14 mouse cellular contexts compared by ENCODE assay signal in the genomic region with DNA sequence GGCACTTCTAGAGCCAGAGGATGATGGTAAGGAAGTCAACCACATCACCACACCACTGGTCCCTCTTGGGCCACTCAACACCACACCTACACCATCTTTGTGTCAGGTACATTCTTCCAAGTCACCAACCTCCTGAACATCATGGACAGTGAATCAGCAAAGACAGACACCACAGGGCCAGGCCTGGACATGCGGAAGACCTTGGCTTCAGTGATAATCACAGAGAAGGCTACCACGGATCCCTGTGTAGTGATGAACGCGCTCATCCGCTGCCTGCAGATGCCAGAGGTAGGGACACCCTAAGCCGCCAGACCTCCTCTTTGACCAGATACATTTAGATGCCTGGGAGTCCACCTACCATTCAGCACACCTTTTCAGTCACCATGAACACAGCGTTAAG. TPM values are rescaled to one million over a fixed set of nuclear protein-coding genes. Genes with fewer than 3 reads are reported as not detected.
A peak's percentile ranks its signal among the peaks of the same experiment; 100 is the strongest.
DNase-seq lines count a peak whose midpoint lies in the region; ATAC-seq and TF ChIP-seq lines count a peak whose summit lies in the region.
"Had no signal": no experiment of that assay in that cellular context is flagged by ENCODE, and none has a peak within 500 bp of the region (broad histone marks: within the 10 kb centered on the region; RNA-seq: fewer than 3 reads in every experiment).

No protein-coding gene starts in this region.

- no peaks in the 10 kb centered on the region for H3K36me3 ChIP-seq in liver, postnatal 0 days (replicated peaks; ENCODE audit: insufficient read depth, low read length)
- H3K36me3 ChIP-seq in liver, embryonic 12.5 days: no peaks in the 10 kb centered on the region
- no peaks in the 10 kb centered on the region; the same call in 1 of the 2 replicates for H3K36me3 ChIP-seq in testis, adult 2 months (ENCODE audit: control insufficient read depth, insufficient read depth, low read length)
- no peaks in the 10 kb centered on the region for H3K36me3 ChIP-seq in liver, embryonic 11.5 days (ENCODE audit: control insufficient read depth, insufficient read depth, low read length)
- H3K36me3 ChIP-seq: limb, embryonic 15.5 days had no signal

- TF ChIP-seq POLR2A in testis, adult 2 months (IDR thresholded peaks at IDR 0.05; ENCODE audit: control insufficient read depth, low read depth, low read length): no peak

- no peak overlapping the region for H3K9ac ChIP-seq in liver, postnatal 0 days (replicated peaks)
- no peak overlapping the region for H3K9ac ChIP-seq in liver, embryonic 12.5 days
- no peak overlapping the region for H3K9ac ChIP-seq in liver, embryonic 11.5 days (ENCODE audit: low read depth, low read length)
- H3K9ac ChIP-seq: forebrain, embryonic 13.5 days; limb, embryonic 15.5 days had no signal

- 63% methylated on average over 7 of the region's 7 CpGs for WGBS in liver, postnatal 0 days (ENCODE audit: insufficient replicate concordance)
- 60% methylated on average over 7 of the region's 7 CpGs for WGBS in liver, embryonic 12.5 days (ENCODE audit: insufficient replicate concordance)
- 66% methylated on average over 7 of the region's 7 CpGs for WGBS in liver, embryonic 11.5 days

- no peak for ATAC-seq in liver, postnatal 0 days
- no peak for ATAC-seq in liver, embryonic 12.5 days
- ATAC-seq in liver, embryonic 11.5 days (replicated peaks; ENCODE audit: low FRiP score): no peak
- ATAC-seq: forebrain, embryonic 13.5 days; intestine, postnatal 0 days had no signal

- H3K9me3 ChIP-seq in liver, postnatal 0 days (ENCODE audit: low read length): peaks cover 14% of the 10 kb centered on the region
- peaks cover 70% of the 10 kb centered on the region for H3K9me3 ChIP-seq in liver, embryonic 12.5 days (replicated peaks)
- H3K9me3 ChIP-seq in liver, embryonic 11.5 days (ENCODE audit: control insufficient read depth, low read length): peaks cover 76% of the 10 kb centered on the region

- no peaks in the 10 kb centered on the region for H3K4me1 ChIP-seq in liver, postnatal 0 days (ENCODE audit: insufficient read depth)
- H3K4me1 ChIP-seq in liver, embryonic 12.5 days: no peaks in the 10 kb centered on the region
- H3K4me1 ChIP-seq in testis, adult 2 months (ENCODE audit: control insufficient read depth, insufficient read depth, low read length): peaks cover 2% of the 10 kb centered on the region; the same call in 1 of the 2 replicates
- H3K4me1 ChIP-seq in liver, embryonic 11.5 days (replicated peaks; ENCODE audit: control insufficient read depth, insufficient read depth, low read length): no peaks in the 10 kb centered on the region
- H3K4me1 ChIP-seq: forebrain, embryonic 13.5 days; limb, embryonic 15.5 days had no signal

- H3K27ac ChIP-seq in liver, postnatal 0 days (ENCODE audit: low read depth): no peak overlapping the region
- no peak overlapping the region for H3K27ac ChIP-seq in liver, embryonic 12.5 days
- H3K27ac ChIP-seq in testis, adult 2 months (ENCODE audit: control insufficient read depth, insufficient read depth, low read depth, low read length): no peak overlapping the region
- no peak overlapping the region for H3K27ac ChIP-seq in liver, embryonic 11.5 days (ENCODE audit: low read depth, low read length)
- H3K27ac ChIP-seq: forebrain, embryonic 13.5 days; limb, embryonic 15.5 days had no signal

- H3K27me3 ChIP-seq in liver, postnatal 0 days (ENCODE audit: insufficient read depth, low read length): no peaks in the 10 kb centered on the region
- no peaks in the 10 kb centered on the region for H3K27me3 ChIP-seq in liver, embryonic 12.5 days (replicated peaks)
- no peaks in the 10 kb centered on the region for H3K27me3 ChIP-seq in testis, adult 2 months (ENCODE audit: control insufficient read depth, insufficient read depth, low read length)
- no peaks in the 10 kb centered on the region for H3K27me3 ChIP-seq in liver, embryonic 11.5 days (replicated peaks; ENCODE audit: control insufficient read depth, insufficient read depth, low read length)
- H3K27me3 ChIP-seq: forebrain, embryonic 13.5 days; limb, embryonic 15.5 days had no signal

- H3K4me2 ChIP-seq in liver, postnatal 0 days (ENCODE audit: low read depth, low read length): no peak overlapping the region
- no peak overlapping the region for H3K4me2 ChIP-seq in liver, embryonic 12.5 days
- no peak overlapping the region for H3K4me2 ChIP-seq in liver, embryonic 11.5 days
- H3K4me2 ChIP-seq: forebrain, embryonic 13.5 days; limb, embryonic 15.5 days had no signal

- DNase-seq in cerebellum, postnatal 25 days: peak; percentile 9 to 10
- no peak for DNase-seq in cerebellum, adult 9-10 months
- peak; percentile 26 for DNase-seq in liver, postnatal 0 days
- no peak for DNase-seq in testis, postnatal 14 days (ENCODE audit: low spot score)
- DNase-seq in urinary bladder, postnatal 25 days (ENCODE audit: low spot score): peak; percentile 24
- no peak for DNase-seq in liver, embryonic 11.5 days (ENCODE audit: low spot score)
- DNase-seq: embryo, embryonic 11 days had no signal

- no peak for TF ChIP-seq EP300 in liver, postnatal 0 days (IDR thresholded peaks at IDR 0.05; ENCODE audit: low read depth)

- H3K4me3 ChIP-seq in liver, postnatal 0 days (ENCODE audit: low read depth, low read length): no peak overlapping the region
- H3K4me3 ChIP-seq in liver, embryonic 12.5 days: no peak overlapping the region
- peak overlapping the region; percentile 77 for H3K4me3 ChIP-seq in testis, adult 2 months (ENCODE audit: control insufficient read depth, low read depth, low read length)
- H3K4me3 ChIP-seq in liver, embryonic 11.5 days (ENCODE audit: low read depth, low read length): no peak overlapping the region
- H3K4me3 ChIP-seq: forebrain, embryonic 13.5 days; limb, embryonic 15.5 days had no signal

- no peak for TF ChIP-seq CTCF in liver, postnatal 0 days (IDR thresholded peaks at IDR 0.05; ENCODE audit: low read depth)
- no peak for TF ChIP-seq CTCF in testis, adult 2 months (IDR thresholded peaks at IDR 0.05; ENCODE audit: control insufficient read depth, insufficient read depth, insufficient replicate concordance, low read depth, low read length)

RNA-seq across cellular contexts. Expression of a gene that starts 1.3 kb away (rescaled TPM):
- polyA plus RNA-seq in liver, postnatal 0 days (2015; fragmentation: Nextera tagmentation; extraction: Ambion mirVana): 0.61 and 0.66 TPM in 2 replicates
- polyA plus RNA-seq in liver, embryonic 12.5 days (2016; fragmentation: Nextera tagmentation; extraction: Ambion mirVana): 0.46 and 0.61 TPM in 2 replicates
- 116 and 122 TPM in 2 replicates for polyA plus RNA-seq in testis, adult 2 months (2012; rRNA removed)
- polyA plus RNA-seq in liver, embryonic 11.5 days (2014; fragmentation: Nextera tagmentation; extraction: Ambion mirVana): 1.3 and 1.5 TPM in 2 replicates

RNA-seq across cellular contexts. Expression of a gene that starts 16.4 kb away (rescaled TPM):
- polyA plus RNA-seq in liver, postnatal 0 days (2015; fragmentation: Nextera tagmentation; extraction: Ambion mirVana): 412 and 437 TPM in 2 replicates
- not detected in 2 replicates for polyA plus RNA-seq in liver, embryonic 12.5 days (2016; fragmentation: Nextera tagmentation; extraction: Ambion mirVana)
- polyA plus RNA-seq in testis, adult 2 months (2012; rRNA removed): 0.67 and 0.94 TPM in 2 replicates
- 0.14 TPM in 1 of 2 replicates, not detected in the other for polyA plus RNA-seq in liver, embryonic 11.5 days (2014; fragmentation: Nextera tagmentation; extraction: Ambion mirVana)
- polyA plus RNA-seq: forebrain, embryonic 13.5 days; midbrain, postnatal 0 days had no signal

RNA-seq across cellular contexts. Expression of a gene that starts 22.5 kb away (rescaled TPM):
- 7.1 and 7.8 TPM in 2 replicates for polyA plus RNA-seq in liver, postnatal 0 days (2015; fragmentation: Nextera tagmentation; extraction: Ambion mirVana)
- polyA plus RNA-seq in liver, embryonic 12.5 days (2016; fragmentation: Nextera tagmentation; extraction: Ambion mirVana): 11.9 and 13.8 TPM in 2 replicates
- polyA plus RNA-seq in testis, adult 2 months (2012; rRNA removed): 1,175 and 1,313 TPM in 2 replicates
- 7.9 and 10.4 TPM in 2 replicates for polyA plus RNA-seq in liver, embryonic 11.5 days (2014; fragmentation: Nextera tagmentation; extraction: Ambion mirVana)

RNA-seq across cellular contexts. Expression of a gene that starts 27.7 kb away (rescaled TPM):
- not detected in 2 replicates for polyA plus RNA-seq in liver, postnatal 0 days (2015; fragmentation: Nextera tagmentation; extraction: Ambion mirVana)
- not detected in 2 replicates for polyA plus RNA-seq in liver, embryonic 12.5 days (2016; fragmentation: Nextera tagmentation; extraction: Ambion mirVana)
- polyA plus RNA-seq in testis, adult 2 months (2012; rRNA removed): 0.06 TPM in 1 of 2 replicates, not detected in the other
- polyA plus RNA-seq in liver, embryonic 11.5 days (2014; fragmentation: Nextera tagmentation; extraction: Ambion mirVana): not detected in 2 replicates
- polyA plus RNA-seq: forebrain, embryonic 13.5 days; heart, postnatal 0 days; limb, embryonic 15.5 days; midbrain, postnatal 0 days had no signal

RNA-seq across cellular contexts. Expression of a gene that starts 49.3 kb away (rescaled TPM):
- polyA plus RNA-seq in liver, postnatal 0 days (2015; fragmentation: Nextera tagmentation; extraction: Ambion mirVana): 31.4 and 37.0 TPM in 2 replicates
- polyA plus RNA-seq in liver, embryonic 12.5 days (2016; fragmentation: Nextera tagmentation; extraction: Ambion mirVana): 104 and 106 TPM in 2 replicates
- polyA plus RNA-seq in testis, adult 2 months (2012; rRNA removed): 29.1 and 34.3 TPM in 2 replicates
- 146 and 168 TPM in 2 replicates for polyA plus RNA-seq in liver, embryonic 11.5 days (2014; fragmentation: Nextera tagmentation; extraction: Ambion mirVana)

Comparison
In these comparisons a context has a peak if more than half of its experiments do, and no peak if none do; other contexts are left out.
1. DNase-seq: peak in cerebellum, postnatal 25 days (2 of 2), liver, postnatal 0 days (single experiment) and urinary bladder, postnatal 25 days (single experiment); none in cerebellum, adult 9-10 months (single experiment), testis, postnatal 14 days (single experiment) and liver, embryonic 11.5 days (single experiment).
2. RNA of a gene that starts 16.4 kb away (polyA plus RNA-seq): 412 to 437 TPM in liver, postnatal 0 days; 0.67 to 0.94 TPM in testis, adult 2 months, not detected in liver, embryonic 12.5 days and 0.14 TPM in liver, embryonic 11.5 days; every median in the first group is over 100 times any median in the second.
3. RNA of a gene that starts 1.3 kb away (polyA plus RNA-seq): 116 to 122 TPM in testis, adult 2 months; 1.3 to 1.5 TPM in liver, embryonic 11.5 days, 0.61 to 0.66 TPM in liver, postnatal 0 days and 0.46 to 0.61 TPM in liver, embryonic 12.5 days; every median in the first group is over 10 times any median in the second.
4. RNA of a gene that starts 22.5 kb away (polyA plus RNA-seq): 1,175 to 1,313 TPM in testis, adult 2 months; 11.9 to 13.8 TPM in liver, embryonic 12.5 days, 7.9 to 10.4 TPM in liver, embryonic 11.5 days and 7.1 to 7.8 TPM in liver, postnatal 0 days; every median in the first group is over 10 times any median in the second.